Mouse (Mus musculus): ENCODE measurements around the gene Gm3667. TPM values are rescaled to one million over a fixed set of nuclear protein-coding genes. Genes with fewer than 3 reads are reported as not detected.
"Not testable (repeated sequence)": the region's sequence is repeated elsewhere in the genome, so short reads cannot be mapped to it uniquely, and the experiment has no call there.

Gm3667 gene
- 1 to 10 TPM; 1.3 to 1.6 TPM for total RNA-seq (2021)

DNA sequence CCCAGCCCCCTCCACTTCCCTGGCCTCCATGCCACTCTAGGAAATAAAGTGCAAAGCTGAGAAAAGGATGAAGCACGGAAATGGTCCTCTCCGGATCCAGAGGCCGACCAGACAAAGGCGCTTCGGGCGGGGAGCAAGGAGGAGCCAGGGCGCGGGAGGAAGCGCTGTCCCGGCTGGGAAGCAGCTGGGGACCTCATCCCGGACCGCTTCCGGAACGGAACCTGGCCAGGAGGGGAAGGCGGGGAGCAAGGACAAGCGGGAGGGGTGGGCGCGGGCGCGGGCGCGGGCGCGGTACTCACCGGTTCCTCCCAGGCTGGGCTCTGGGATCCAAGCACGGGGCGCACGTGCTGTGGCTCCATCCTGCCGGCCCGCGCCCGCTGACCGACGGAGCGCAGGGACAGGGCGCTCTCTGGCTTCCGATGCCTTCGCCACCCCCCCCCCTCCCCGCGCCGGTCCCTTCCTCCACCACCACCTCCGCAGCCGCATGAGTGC is at the start of gene Gm3667:
Gm3667 (minus strand) TSS at position 442 of the 492 bp plus-strand sequence.
- intact Hi-C loops (cut with DNase I), result not testable (repeated sequence)
- peak in 1 of 2 experiments; percentile 11 for DNase-seq (ENCODE audit: low spot score in 2 of 2)

DNA sequence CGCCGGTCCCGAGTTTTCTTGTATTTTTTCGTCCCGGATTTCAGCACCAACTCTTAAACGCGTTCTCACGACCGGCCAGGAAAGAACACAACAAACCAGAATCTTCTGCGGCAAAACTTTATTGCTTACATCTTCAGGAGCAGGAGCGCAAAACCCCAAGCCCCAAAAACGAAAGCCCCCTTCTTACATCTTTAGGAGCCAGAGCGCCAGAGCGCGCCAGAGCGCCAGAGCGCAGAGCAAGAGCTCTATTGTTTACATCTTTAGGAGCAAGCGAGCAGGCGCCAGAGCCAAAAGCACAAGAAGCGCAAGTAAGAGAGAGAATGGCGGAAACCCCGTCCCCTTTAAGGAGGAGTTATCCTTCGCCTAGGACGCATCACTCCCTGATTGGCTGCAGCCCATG is 10.1 kb upstream of the Gm3667 start:
- intact Hi-C loops (cut with DNase I); DNase-seq (ENCODE audit: low spot score in 2 of 2): not testable (repeated sequence)

DNA sequence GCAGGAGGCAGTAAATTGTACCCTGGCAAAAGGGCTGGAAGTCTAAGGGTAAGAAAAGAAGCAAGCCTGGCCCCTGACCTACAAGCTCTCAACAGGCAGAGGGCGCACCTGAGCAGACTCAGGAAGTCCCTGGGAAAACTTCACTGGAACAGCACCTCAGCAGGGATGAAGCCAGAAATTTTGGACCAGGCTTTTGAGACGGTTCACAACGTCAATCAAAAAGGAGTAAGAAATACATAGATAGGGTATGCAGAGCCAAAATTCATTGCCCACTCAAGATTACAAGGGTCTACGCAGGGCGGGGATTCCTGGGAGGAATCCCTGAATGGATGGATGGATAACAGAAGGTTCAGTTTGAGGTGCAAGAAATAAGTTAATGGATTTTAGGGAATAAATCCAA is 951 bp downstream of the Gm3667 start:
- DNase-seq (ENCODE audit: low spot score in 2 of 2), result peak; percentile 26 to 29
- intact Hi-C loops (cut with DNase I), result not testable (repeated sequence)

DNA sequence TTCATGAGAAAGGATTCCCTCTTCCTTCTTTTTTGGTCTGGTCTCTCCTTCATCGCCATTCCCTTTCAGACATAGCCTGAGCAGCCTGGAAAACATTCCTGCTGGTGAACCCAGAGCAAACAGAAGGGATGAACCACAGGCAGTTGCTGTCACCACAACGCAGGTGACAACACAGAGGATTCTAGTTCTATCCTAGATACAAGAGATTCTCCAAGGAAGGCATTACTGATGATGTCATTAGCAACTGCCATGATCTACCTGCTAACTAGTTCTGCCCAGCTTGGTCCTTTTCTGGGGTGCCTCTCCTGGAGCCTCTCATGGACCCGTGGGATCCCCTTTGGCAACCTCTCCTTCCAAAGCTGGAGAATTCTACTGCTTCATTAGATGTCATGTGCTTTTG is 49.6 kb downstream of the Gm3667 start, which contains the start of gene Gm3642:
Gm3642 (minus strand) TSS at position 101 of the 400 bp plus-strand sequence.
- intact Hi-C loops (cut with DNase I); DNase-seq (ENCODE audit: low spot score in 2 of 2): not testable (repeated sequence)

DNA sequence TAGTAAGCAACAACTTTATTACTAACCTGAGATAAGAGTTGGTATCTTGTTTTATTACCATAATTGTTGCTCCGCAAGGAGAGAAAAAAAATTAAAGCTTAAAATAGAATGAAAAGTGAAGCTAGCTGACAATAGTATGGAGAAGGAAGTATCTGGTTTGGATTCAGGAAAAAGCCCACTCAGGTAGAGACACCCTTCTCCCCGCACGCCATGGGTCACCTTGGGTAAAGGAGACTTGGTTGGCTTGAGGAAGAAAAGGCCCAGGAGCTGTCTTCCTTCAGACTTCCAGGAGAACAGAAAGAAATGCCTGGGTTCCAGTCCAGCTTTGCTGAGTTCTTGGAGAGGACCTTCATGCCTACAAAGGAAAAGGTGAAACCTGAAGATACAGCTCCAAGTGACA is 66.5 kb downstream of the Gm3667 start:
- intact Hi-C loops (cut with DNase I); DNase-seq (ENCODE audit: low spot score in 2 of 2): not testable (repeated sequence)

Other genes with a start within 250 kb of the Gm3667 start
- not detected for gene Gm10251, start 205.8 kb downstream of the Gm3667 start, total RNA-seq (2021)
- not detected for gene Gm8050, start 169.7 kb downstream of the Gm3667 start, total RNA-seq (2021)
- 1 to 10 TPM; 1.8 to 4.1 TPM for gene Gm3636, start 147.6 kb downstream of the Gm3667 start, total RNA-seq (2021)
- not detected for gene Gm8362, start 115.6 kb downstream of the Gm3667 start, total RNA-seq (2021)
- gene Gm3642, start 49.7 kb downstream of the Gm3667 start, total RNA-seq (2021), result under 1 TPM; 0.27 to 0.57 TPM
- gene Gm6356, start 83.9 kb upstream of the Gm3667 start, total RNA-seq (2021), result not detected
- gene Gm10406, start 137.5 kb upstream of the Gm3667 start, total RNA-seq (2021), result under 1 TPM; 0.22 to 0.41 TPM
- gene Gm3685, start 155.0 kb upstream of the Gm3667 start, total RNA-seq (2021), result not detected
- gene Gm3696, start 210.7 kb upstream of the Gm3667 start, total RNA-seq (2021), result 1 to 10 TPM; 2.1 to 2.6 TPM
- not detected for gene Gm6676, start 235.4 kb upstream of the Gm3667 start, total RNA-seq (2021)

All from left cerebral cortex, postnatal 36 days (tissue).